Mouse (Mus musculus) olfactory bulb, adult 2 months (tissue): ENCODE data around the gene Orc2.

Experiments
- CTCF ChIP-seq: fragments of 200-500 bp; IDR thresholded peaks from 2 replicates; pipeline ENCODE4 v1.5.1; 2012; ENCODE audit warnings: low read depth, mild to moderate bottlenecking, low read length, moderate library complexity; ENCODE audit not compliant: insufficient read depth
- POLR2A ChIP-seq: fragments of 200-500 bp; IDR thresholded peaks from 2 replicates; pipeline ENCODE4 v1.6.1; 2012; ENCODE audit warnings: mild to moderate bottlenecking, low read depth, low read length, moderate library complexity; ENCODE audit not compliant: insufficient read depth

GRCm38 (mm10) chr1:58444691-58445090, 60.2 kb downstream of the Orc2 start:
- no peak for TF ChIP-seq CTCF
- no peak for TF ChIP-seq POLR2A
